Mouse (Mus musculus): ENCODE measurements around the gene Pfn4. TPM values are rescaled to one million over a fixed set of nuclear protein-coding genes. Genes with fewer than 3 reads are reported as not detected.
A peak's percentile ranks its signal among the peaks of the same experiment; 100 is the strongest.
"Not testable (repeated sequence)": the region's sequence is repeated elsewhere in the genome, so short reads cannot be mapped to it uniquely, and the experiment has no call there.

The Pfn4 gene
- 1.2 and 1.8 TPM in 2 replicates for polyA plus RNA-seq (2016; fragmentation: Nextera tagmentation; extraction: Ambion mirVana)

DNA sequence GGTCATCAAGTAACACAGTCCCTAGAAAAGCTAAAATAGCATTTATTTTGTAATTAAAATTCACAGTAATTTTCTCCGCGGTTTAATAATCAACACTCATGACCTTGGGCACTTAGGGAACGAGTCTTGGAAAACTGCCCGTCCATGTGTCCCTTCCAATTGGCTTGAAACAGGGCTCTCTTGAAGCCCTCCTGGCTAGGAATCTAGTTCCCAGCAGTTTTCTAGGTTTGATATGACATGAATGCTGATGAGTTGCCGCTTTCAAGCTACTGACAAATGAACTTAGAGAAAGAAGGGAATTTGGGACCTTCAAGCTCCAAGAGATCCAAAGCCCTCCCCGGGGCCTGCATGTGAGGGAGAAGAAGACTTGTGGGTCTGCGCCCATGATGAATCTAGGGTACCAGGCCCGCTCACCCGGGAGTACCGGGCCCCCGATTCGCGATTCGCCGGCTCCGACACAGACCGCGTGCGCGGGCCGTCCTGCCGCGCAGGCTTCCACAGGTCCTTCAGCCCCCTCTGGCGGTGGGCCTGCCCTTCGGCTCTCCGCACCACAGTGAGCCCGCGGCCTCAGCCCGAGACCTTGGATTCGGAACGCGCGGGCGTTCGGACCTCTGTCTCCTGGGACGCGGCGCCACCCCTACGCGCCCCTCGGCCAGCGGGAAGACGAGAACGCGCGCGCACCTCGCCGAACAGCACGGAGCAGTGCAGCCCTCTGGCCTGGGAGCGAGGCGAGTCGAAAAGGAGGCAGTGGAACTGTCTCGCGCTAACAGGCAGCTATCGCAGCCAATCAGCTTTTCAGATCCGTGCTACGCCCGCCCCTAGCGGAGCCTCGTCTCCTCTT, at the start of gene Pfn4, which contains the start of gene Fam228b:
Gene Pfn4, plus strand, starts transcription at position 531 of the 841 bp plus-strand sequence.
Gene Fam228b, minus strand, starts transcription at position 776 of the 841 bp plus-strand sequence.
- Histone ChIP-seq H3K9me3 (no peaks in the 10 kb centered on the region), H3K27me3 (ENCODE audit: insufficient read depth, poor library complexity, severe bottlenecking) (no peaks in the 10 kb centered on the region), H3K36me3 (no peaks in the 10 kb centered on the region), H3K4me1 (0 out of 2 replicates have a peak, but pooled peaks cover 3% of the 10 kb centered on the region), H3K4me3 (peak within 1 kb of the TSS; percentile 85), H3K27ac (peak within 1 kb of the TSS; percentile 97)
- peak; percentile 97 for DNase-seq (ENCODE audit: low spot score)
- 4% methylated on average over 61 of the region's 61 CpGs for WGBS

DNA sequence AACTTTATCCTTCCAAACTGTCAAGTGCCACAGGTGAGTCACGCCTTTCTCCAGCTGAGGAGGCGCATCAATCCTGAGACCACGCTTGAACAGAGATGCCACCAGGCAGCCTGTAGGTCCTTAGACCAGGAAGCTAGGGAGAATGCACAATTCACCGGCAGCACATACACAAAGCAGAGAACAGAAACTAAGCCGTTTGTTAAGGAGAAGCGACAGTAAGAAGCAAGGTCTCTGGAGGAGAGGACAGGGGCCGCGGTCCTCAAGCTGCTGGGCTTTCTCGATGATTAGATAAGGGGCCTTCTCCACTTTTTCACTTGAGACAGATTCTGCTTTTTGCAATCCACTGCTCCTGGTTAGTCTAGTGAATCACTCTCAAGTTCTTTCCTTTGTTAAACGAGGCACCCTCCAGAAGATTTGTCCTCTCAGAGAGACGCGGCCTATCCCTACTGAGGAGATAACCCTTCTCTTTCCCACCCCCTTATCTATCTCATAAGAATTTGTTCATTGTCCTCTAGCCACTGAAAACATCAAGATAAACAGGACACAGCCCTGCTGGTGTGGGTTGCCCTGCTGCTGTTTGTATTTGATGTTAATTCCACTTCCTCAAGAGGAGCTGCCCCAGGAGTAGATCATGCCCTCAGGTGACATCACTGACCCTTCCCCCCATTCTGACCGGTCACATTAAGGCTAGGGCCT, 49.6 kb upstream of the Pfn4 start:
- Histone ChIP-seq H3K36me3 (no peaks in the 10 kb centered on the region), H3K9me3 (no peaks in the 10 kb centered on the region), H3K4me1 (peaks cover 30% of the 10 kb centered on the region), H3K4me3 (no peak overlapping the region), H3K27me3 (ENCODE audit: insufficient read depth, poor library complexity, severe bottlenecking) (no peaks in the 10 kb centered on the region), H3K27ac (peak overlapping the region; percentile 17; the same call in 1 of the 2 replicates)
- 33% methylated on average over 13 of the region's 13 CpGs for WGBS
- no peak for DNase-seq (ENCODE audit: low spot score)

GRCm38 (mm10) chr12:4719762-4720754, 48.8 kb upstream of the Pfn4 start:
- Histone ChIP-seq H3K9me3 (no peaks in the 10 kb centered on the region), H3K27ac (peak overlapping the region; percentile 17; the same call in 1 of the 2 replicates), H3K36me3 (no peaks in the 10 kb centered on the region), H3K4me1 (peaks cover 23% of the 10 kb centered on the region), H3K4me3 (no peak overlapping the region; the same call in 1 of the 2 replicates), H3K27me3 (ENCODE audit: insufficient read depth, poor library complexity, severe bottlenecking) (no peaks in the 10 kb centered on the region)
- DNase-seq (ENCODE audit: low spot score) = no peak
- WGBS = 67% methylated on average over 17 of the region's 17 CpGs

DNA sequence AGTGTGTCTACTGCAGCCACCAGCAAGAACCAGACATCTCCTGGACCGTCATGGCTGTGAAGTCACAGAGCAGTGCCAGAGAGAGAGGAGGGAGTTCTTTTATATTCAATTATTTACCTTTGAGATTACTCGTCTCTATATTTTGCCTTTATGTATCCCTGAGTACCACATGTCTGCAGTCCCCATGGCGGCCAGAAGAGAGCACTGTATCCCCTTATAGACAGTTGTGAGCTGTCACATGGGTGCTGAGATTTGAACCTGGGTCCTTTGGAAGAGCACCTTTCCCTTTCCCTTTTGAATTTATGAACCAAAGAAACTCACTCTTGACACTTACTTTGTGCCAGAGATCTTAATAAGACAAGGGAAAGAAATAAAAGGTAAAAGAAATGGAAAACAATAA, 39.7 kb upstream of the Pfn4 start:
- no peaks in the 10 kb centered on the region for H3K4me1 ChIP-seq
- no peak overlapping the region for H3K4me3 ChIP-seq
- no peak overlapping the region for H3K27ac ChIP-seq
- no peaks in the 10 kb centered on the region for H3K36me3 ChIP-seq
- no peaks in the 10 kb centered on the region for H3K9me3 ChIP-seq
- peaks cover 6% of the 10 kb centered on the region; the same call in 1 of the 2 replicates for H3K27me3 ChIP-seq (ENCODE audit: insufficient read depth, poor library complexity, severe bottlenecking)
- DNase-seq (ENCODE audit: low spot score) = no peak
- 83% methylated on average over 3 of the region's 3 CpGs for WGBS

- WGBS = 67% methylated on average over 4 of the region's 4 CpGs
- H3K9me3 ChIP-seq = no peaks in the 10 kb centered on the region
- no peak for DNase-seq (ENCODE audit: low spot score)
Measured at GRCm38 (mm10) chr12:4731629-4732028, 37.2 kb upstream of the Pfn4 start.

DNA sequence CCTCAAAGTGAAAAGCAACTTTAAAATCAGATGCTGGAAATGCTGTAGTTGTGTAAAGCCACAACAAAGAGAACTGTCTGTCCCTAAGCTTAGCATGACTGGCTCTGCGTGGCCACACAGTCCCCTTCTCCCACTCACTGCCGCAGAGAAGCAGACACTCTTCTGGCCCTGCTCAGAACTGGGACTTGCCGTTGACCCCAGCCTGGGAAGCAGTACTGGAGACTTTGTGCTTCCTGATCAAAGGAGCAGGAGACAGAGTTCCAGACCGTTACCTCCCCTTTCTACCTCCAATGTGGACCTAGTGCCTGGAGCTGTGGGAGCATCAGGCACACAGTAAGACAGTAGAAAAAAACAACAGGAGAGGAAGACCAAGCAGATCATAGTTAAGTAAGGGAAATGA, 36.5 kb upstream of the Pfn4 start:
- Histone ChIP-seq H3K9me3 (no peaks in the 10 kb centered on the region), H3K4me3 (no peak overlapping the region), H3K27ac (no peak overlapping the region), H3K27me3 (ENCODE audit: insufficient read depth, poor library complexity, severe bottlenecking) (peaks cover 8% of the 10 kb centered on the region; the same call in 1 of the 2 replicates), H3K4me1 (no peaks in the 10 kb centered on the region), H3K36me3 (no peaks in the 10 kb centered on the region)
- WGBS = 62% methylated on average over 4 of the region's 4 CpGs
- DNase-seq (ENCODE audit: low spot score) = no peak

More at GRCm38 (mm10) chr12:4731629-4732028, 37.2 kb upstream of the Pfn4 start:
- Histone ChIP-seq H3K36me3 (no peaks in the 10 kb centered on the region), H3K4me1 (no peaks in the 10 kb centered on the region), H3K27ac (no peak overlapping the region), H3K4me3 (no peak overlapping the region), H3K27me3 (ENCODE audit: insufficient read depth, poor library complexity, severe bottlenecking) (peaks cover 8% of the 10 kb centered on the region; the same call in 1 of the 2 replicates)

DNA sequence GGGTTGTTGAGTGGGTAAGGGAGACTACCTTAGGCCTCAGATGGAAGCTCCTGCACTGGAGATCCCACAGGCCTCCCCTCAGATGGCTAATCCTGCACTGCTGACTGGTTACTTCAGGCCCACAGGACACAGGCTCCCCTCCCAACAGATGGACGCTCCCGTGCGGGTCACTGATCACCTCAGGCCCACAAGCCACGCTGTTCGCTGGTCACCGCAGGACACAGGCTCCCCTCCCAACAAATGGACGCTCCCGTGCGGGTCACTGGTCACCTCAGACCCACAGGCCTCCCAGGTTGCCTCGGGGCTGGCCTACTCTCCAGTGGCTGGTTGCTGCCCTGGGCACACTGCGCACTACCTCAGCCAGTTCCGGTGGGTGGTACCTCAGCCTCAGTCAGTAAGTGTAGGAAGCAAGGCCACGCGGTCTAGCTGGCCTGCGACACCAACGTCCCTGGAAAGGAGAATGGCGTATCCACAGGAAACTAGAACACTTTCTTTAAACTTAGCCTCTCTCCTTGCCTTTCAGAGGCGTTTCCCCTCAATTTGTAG, 30.7 kb upstream of the Pfn4 start, which contains the start of gene Fam228a:
Gene Fam228a, minus strand, starts transcription at position 400 of the 546 bp plus-strand sequence.
- DNase-seq (ENCODE audit: low spot score) = no peak
- H3K27me3 ChIP-seq (ENCODE audit: insufficient read depth, poor library complexity, severe bottlenecking) = peaks cover 8% of the 10 kb centered on the region; the same call in 1 of the 2 replicates
- H3K9me3 ChIP-seq = no peaks in the 10 kb centered on the region
- H3K36me3 ChIP-seq = no peaks in the 10 kb centered on the region
- H3K27ac ChIP-seq = no peak within 1 kb of the TSS; the same call in 1 of the 2 replicates
- no peaks in the 10 kb centered on the region for H3K4me1 ChIP-seq
- WGBS = 85% methylated on average over 18 of the region's 18 CpGs
- H3K4me3 ChIP-seq = no peak within 1 kb of the TSS

GRCm38 (mm10) chr12:4740823-4741222, 28.0 kb upstream of the Pfn4 start:
- Histone ChIP-seq H3K27me3 (ENCODE audit: insufficient read depth, poor library complexity, severe bottlenecking) (no peaks in the 10 kb centered on the region), H3K9me3 (no peaks in the 10 kb centered on the region), H3K27ac (no peak overlapping the region), H3K36me3 (no peaks in the 10 kb centered on the region), H3K4me3 (no peak overlapping the region), H3K4me1 (no peaks in the 10 kb centered on the region)
- WGBS = 81% methylated on average over 7 of the region's 7 CpGs
- DNase-seq (ENCODE audit: low spot score) = no peak

GRCm38 (mm10) chr12:4742183-4742582, 26.6 kb upstream of the Pfn4 start:
- H3K9me3 ChIP-seq = no peaks in the 10 kb centered on the region
- H3K4me1 ChIP-seq = no peaks in the 10 kb centered on the region
- no peaks in the 10 kb centered on the region for H3K27me3 ChIP-seq (ENCODE audit: insufficient read depth, poor library complexity, severe bottlenecking)
- no peak overlapping the region for H3K4me3 ChIP-seq
- no peak overlapping the region for H3K27ac ChIP-seq
- 79% methylated on average over 3 of the region's 3 CpGs for WGBS
- no peaks in the 10 kb centered on the region for H3K36me3 ChIP-seq
- DNase-seq (ENCODE audit: low spot score) = no peak

DNA sequence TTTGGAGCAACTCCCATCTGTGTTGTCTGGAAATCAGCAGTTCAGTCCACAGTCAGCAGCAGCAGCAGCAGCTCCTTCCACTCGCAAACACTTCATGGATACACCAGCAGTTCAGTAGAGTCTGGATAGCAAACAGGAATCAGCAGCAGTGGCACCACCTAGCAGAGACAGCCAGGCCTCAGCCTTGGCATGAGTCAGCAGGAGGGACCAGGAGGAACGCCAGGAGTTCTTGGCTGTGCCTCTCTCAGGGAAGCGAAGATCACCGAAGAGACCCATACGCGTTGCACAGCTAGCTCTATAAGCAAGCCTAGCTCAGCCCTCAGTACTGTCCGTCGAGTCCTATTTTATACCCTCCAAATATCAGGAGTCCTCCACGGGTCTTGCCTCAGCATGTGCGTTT, 24.3 kb upstream of the Pfn4 start:
- no peak overlapping the region for H3K27ac ChIP-seq
- H3K9me3 ChIP-seq = no peaks in the 10 kb centered on the region
- 86% methylated on average over 10 of the region's 10 CpGs for WGBS
- no peaks in the 10 kb centered on the region for H3K4me1 ChIP-seq
- H3K36me3 ChIP-seq = no peaks in the 10 kb centered on the region
- no peak overlapping the region for H3K4me3 ChIP-seq
- DNase-seq (ENCODE audit: low spot score) = no peak
- H3K27me3 ChIP-seq (ENCODE audit: insufficient read depth, poor library complexity, severe bottlenecking) = no peaks in the 10 kb centered on the region

DNA sequence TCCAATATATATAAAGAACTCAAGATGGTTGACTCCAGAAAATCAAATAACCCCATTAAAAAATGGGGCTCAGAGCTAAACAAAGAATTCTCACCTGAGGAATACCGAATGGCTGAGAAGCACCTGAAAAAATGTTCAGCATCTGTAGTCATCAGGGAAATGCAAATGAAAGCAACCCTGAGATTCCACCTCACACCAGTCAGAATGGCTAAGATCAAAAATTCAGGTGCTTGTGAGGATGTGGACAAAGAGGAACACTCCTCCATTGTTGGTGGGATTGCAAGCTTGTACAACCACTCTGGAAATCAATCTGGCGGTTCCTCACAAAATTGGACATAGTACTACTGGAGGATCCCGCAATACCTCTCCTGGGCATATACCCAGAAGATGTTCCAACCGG, 14.4 kb upstream of the Pfn4 start:
- not testable (repeated sequence) for H3K27me3 ChIP-seq (ENCODE audit: insufficient read depth, poor library complexity, severe bottlenecking); H3K4me1 ChIP-seq; H3K36me3 ChIP-seq; DNase-seq (ENCODE audit: low spot score); H3K27ac ChIP-seq; H3K9me3 ChIP-seq; H3K4me3 ChIP-seq
- 85% methylated on average over 4 of the region's 4 CpGs for WGBS

- no peak for DNase-seq (ENCODE audit: low spot score)
- 88% methylated on average over 1 of the region's 1 CpGs for WGBS
- Histone ChIP-seq H3K36me3 (no peaks in the 10 kb centered on the region), H3K4me1 (no peaks in the 10 kb centered on the region), H3K4me3 (no peak overlapping the region), H3K9me3 (no peaks in the 10 kb centered on the region), H3K27ac (no peak overlapping the region), H3K27me3 (ENCODE audit: insufficient read depth, poor library complexity, severe bottlenecking) (no peaks in the 10 kb centered on the region)
Measured at GRCm38 (mm10) chr12:4757060-4757459, 11.8 kb upstream of the Pfn4 start.
